Mouse (Mus musculus): ENCODE measurements around the gene Gm9780.
"Not testable (repeated sequence)": the region's sequence is repeated elsewhere in the genome, so short reads cannot be mapped to it uniquely, and the experiment has no call there.

- not testable (repeated sequence) for TF ChIP-seq CTCF (IDR thresholded peaks at IDR 0.05; ENCODE audit: borderline replicate concordance, extremely low read depth, insufficient read depth, insufficient read length); POLR2A (IDR thresholded peaks at IDR 0.05; ENCODE audit: borderline replicate concordance, extremely low read depth, insufficient read depth, insufficient read length, poor library complexity, severe bottlenecking)
Measured at GRCm38 (mm10) chr14:26047026-26047425, 4.5 kb upstream of the Gm9780 start.

Data from brain, embryonic 14.5 days (tissue).